Mouse (Mus musculus) erythroblast, embryonic 14.5 days (primary cell): ENCODE measurements around the gene Robo1. TPM values are rescaled to one million over a fixed set of nuclear protein-coding genes. Genes with fewer than 3 reads are reported as not detected.

Experiments used
- H3K27me3 ChIP-seq: 2 replicates; pipeline ENCODE4 v1.6.1; 2012; ENCODE audit warnings: inconsistent platforms; ENCODE audit not compliant: control insufficient read depth
- H3K36me3 ChIP-seq: 2 replicates; pipeline ENCODE4 v1.6.1; 2012; ENCODE audit warnings: mild to moderate bottlenecking, inconsistent platforms; ENCODE audit not compliant: control insufficient read depth
- H3K4me1 ChIP-seq: 2 replicates; pipeline ENCODE4 v1.6.1; 2012; ENCODE audit warnings: inconsistent platforms; ENCODE audit not compliant: control insufficient read depth
- H3K4me3 ChIP-seq: replicated peaks from 2 replicates; pipeline ENCODE3; 2012; ENCODE audit warnings: moderate library complexity, mild to moderate bottlenecking, inconsistent platforms
- H3K9me3 ChIP-seq: 2 replicates; pipeline ENCODE4 v1.6.1; 2012; ENCODE audit warnings: low read length, inconsistent platforms, mixed read lengths; ENCODE audit not compliant: control insufficient read depth
- GATA1 ChIP-seq: IDR thresholded peaks from 2 replicates; pipeline ENCODE4 v1.6.1; 2012; ENCODE audit warnings: low read length, inconsistent platforms, mixed read lengths
- TAL1 ChIP-seq: IDR thresholded peaks from 3 replicates; pipeline ENCODE4 v1.6.1; 2012; ENCODE audit warnings: low read length, inconsistent platforms, mixed read lengths
- polyA plus RNA-seq: library from polyadenylated mRNA; stranded (reverse); fragments of >175 nt; gene quantifications from 2 replicates; pipeline ENCODE4 v1.2.3, GENCODE M21; 2012

The Robo1 gene
- polyA plus RNA-seq, 1 experiment: not detected

GRCm38 (mm10) chr16:72615360-72615759 is 307.3 kb downstream of the Robo1 start:
- H3K4me3 ChIP-seq: no peak overlapping the region
- H3K36me3 ChIP-seq: no peaks in the 10 kb centered on the region
- no peaks in the 10 kb centered on the region for H3K4me1 ChIP-seq
- H3K9me3 ChIP-seq: no peaks in the 10 kb centered on the region
- TF ChIP-seq GATA1: no peak
- no peak for TF ChIP-seq TAL1
- no peaks in the 10 kb centered on the region for H3K27me3 ChIP-seq

- H3K4me3 ChIP-seq: no peak overlapping the region
- H3K27me3 ChIP-seq: no peaks in the 10 kb centered on the region
- no peaks in the 10 kb centered on the region for H3K9me3 ChIP-seq
- no peak for TF ChIP-seq GATA1
- no peak for TF ChIP-seq TAL1
- no peaks in the 10 kb centered on the region for H3K4me1 ChIP-seq
- H3K36me3 ChIP-seq: no peaks in the 10 kb centered on the region
Observed at GRCm38 (mm10) chr16:72622371-72622770, 314.3 kb downstream of the Robo1 start.

GRCm38 (mm10) chr16:72622868-72623267 is 314.8 kb downstream of the Robo1 start:
- no peaks in the 10 kb centered on the region for H3K4me1 ChIP-seq
- no peaks in the 10 kb centered on the region for H3K27me3 ChIP-seq
- H3K9me3 ChIP-seq: no peaks in the 10 kb centered on the region
- TF ChIP-seq GATA1: no peak
- TF ChIP-seq TAL1: no peak
- H3K4me3 ChIP-seq: no peak overlapping the region
- H3K36me3 ChIP-seq: no peaks in the 10 kb centered on the region

GRCm38 (mm10) chr16:72633846-72634245 is 325.7 kb downstream of the Robo1 start:
- Histone ChIP-seq H3K9me3 (peaks cover 6% of the 10 kb centered on the region), H3K4me1 (no peaks in the 10 kb centered on the region), H3K36me3 (no peaks in the 10 kb centered on the region), H3K27me3 (no peaks in the 10 kb centered on the region), H3K4me3 (no peak overlapping the region)
- TF ChIP-seq GATA1: no peak
- no peak for TF ChIP-seq TAL1

GRCm38 (mm10) chr16:72639332-72639940 is 331.3 kb downstream of the Robo1 start:
- Histone ChIP-seq H3K9me3 (peaks cover 2% of the 10 kb centered on the region; the same call in 1 of the 2 replicates), H3K4me1 (no peaks in the 10 kb centered on the region), H3K36me3 (no peaks in the 10 kb centered on the region), H3K27me3 (no peaks in the 10 kb centered on the region), H3K4me3 (no peak overlapping the region)
- no peak for TF ChIP-seq TAL1
- no peak for TF ChIP-seq GATA1

GRCm38 (mm10) chr16:72640932-72641811 is 333.1 kb downstream of the Robo1 start:
- H3K27me3 ChIP-seq: no peaks in the 10 kb centered on the region
- H3K4me3 ChIP-seq: no peak overlapping the region
- no peak for TF ChIP-seq GATA1
- TF ChIP-seq TAL1: no peak
- H3K36me3 ChIP-seq: no peaks in the 10 kb centered on the region
- H3K9me3 ChIP-seq: 0 out of 2 replicates have a peak, but pooled peaks cover under 1% of the 10 kb centered on the region
- H3K4me1 ChIP-seq: no peaks in the 10 kb centered on the region

- no peak for TF ChIP-seq GATA1
- TF ChIP-seq TAL1: no peak
- H3K36me3 ChIP-seq: no peaks in the 10 kb centered on the region
- H3K27me3 ChIP-seq: no peaks in the 10 kb centered on the region
- H3K9me3 ChIP-seq: no peaks in the 10 kb centered on the region
- no peak overlapping the region for H3K4me3 ChIP-seq
- no peaks in the 10 kb centered on the region for H3K4me1 ChIP-seq
Observed at GRCm38 (mm10) chr16:72645890-72646289, 337.8 kb downstream of the Robo1 start.

GRCm38 (mm10) chr16:72649314-72649713 is 341.2 kb downstream of the Robo1 start:
- TF ChIP-seq TAL1 (no peak), GATA1 (no peak)
- H3K27me3 ChIP-seq: no peaks in the 10 kb centered on the region
- H3K4me3 ChIP-seq: no peak overlapping the region
- no peaks in the 10 kb centered on the region for H3K36me3 ChIP-seq
- no peaks in the 10 kb centered on the region for H3K9me3 ChIP-seq
- no peaks in the 10 kb centered on the region for H3K4me1 ChIP-seq

- Histone ChIP-seq H3K27me3 (no peaks in the 10 kb centered on the region), H3K9me3 (no peaks in the 10 kb centered on the region), H3K4me3 (no peak overlapping the region), H3K36me3 (no peaks in the 10 kb centered on the region), H3K4me1 (no peaks in the 10 kb centered on the region)
- TF ChIP-seq TAL1 (no peak), GATA1 (no peak)
Observed at GRCm38 (mm10) chr16:72655411-72655810, 347.3 kb downstream of the Robo1 start.
